Mouse (Mus musculus): ENCODE data around the gene Anapc15. TPM values are rescaled to one million over a fixed set of nuclear protein-coding genes. Genes with fewer than 3 reads are reported as not detected.

The Anapc15 gene
- total RNA-seq, 2 experiments from 2014 or later = 23.7 to 27.7 TPM

- intact Hi-C loops (cut with DNase I; ENCODE audit: low total_unique reads) = loop anchor here (10.0 kb wide), 1 partner anchor 163 kb away; no protein-coding TSS in a partner anchor
- DNase-seq = peak; percentile 89
Measured at GRCm38 (mm10) chr7:101837606-101838471, 25.7 kb upstream of the Anapc15 start, which contains the start of gene Inppl1. Gene Inppl1 (minus strand): TSS chr7:101838229.

GRCm38 (mm10) chr7:101844186-101844585, 19.3 kb upstream of the Anapc15 start:
- intact Hi-C loops (cut with DNase I; ENCODE audit: low total_unique reads) = no loop called here
- DNase-seq = no peak

DNA sequence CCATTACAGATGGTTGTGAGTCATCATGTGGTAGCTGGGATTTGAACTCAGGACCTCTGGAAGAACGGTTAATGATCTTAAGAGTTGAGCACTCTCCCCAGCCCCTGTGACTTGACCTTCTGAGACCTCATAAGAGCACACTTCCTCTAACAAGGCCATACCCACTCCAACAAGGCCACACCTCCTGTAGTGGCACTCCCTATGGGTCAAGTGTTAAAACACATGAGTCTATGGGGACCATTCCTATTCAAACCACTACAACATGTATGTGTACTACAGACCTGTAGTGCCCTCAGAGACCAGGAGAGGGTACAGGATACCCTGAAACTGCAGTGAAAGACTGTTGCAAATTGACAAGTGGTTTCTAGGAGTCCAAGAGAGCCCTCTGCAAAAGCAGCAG, 15.6 kb upstream of the Anapc15 start:
- DNase-seq = no peak
- intact Hi-C loops (cut with DNase I; ENCODE audit: low total_unique reads) = no loop called here

DNA sequence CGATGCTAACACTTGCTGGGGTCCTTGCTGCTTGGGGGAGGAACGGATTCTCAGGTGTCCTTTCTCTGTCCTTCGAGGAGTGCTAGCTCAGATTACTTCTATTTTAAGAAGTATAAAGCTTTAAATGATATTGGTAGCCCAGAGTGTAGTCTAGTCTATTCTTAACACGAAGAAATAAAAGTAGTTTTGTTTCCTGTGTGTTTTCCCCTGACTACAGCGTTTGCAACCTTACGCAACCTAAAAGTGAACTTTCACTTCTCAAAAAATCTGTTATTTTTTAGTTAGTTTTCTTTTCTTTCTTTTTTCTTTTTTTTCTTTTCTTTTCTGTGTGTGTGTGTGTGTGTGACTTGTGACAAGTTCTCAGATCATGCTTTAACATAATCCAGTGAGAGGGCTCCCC, 11.8 kb upstream of the Anapc15 start:
- intact Hi-C loops (cut with DNase I; ENCODE audit: low total_unique reads) = no loop called here
- no peak for DNase-seq

- intact Hi-C loops (cut with DNase I; ENCODE audit: low total_unique reads) = no loop called here
- DNase-seq = no peak
Measured at GRCm38 (mm10) chr7:101852846-101853245, 10.7 kb upstream of the Anapc15 start.

- intact Hi-C loops (cut with DNase I; ENCODE audit: low total_unique reads) = no loop called here
- DNase-seq = no peak
Measured at GRCm38 (mm10) chr7:101853816-101854215, 9.7 kb upstream of the Anapc15 start.

DNA sequence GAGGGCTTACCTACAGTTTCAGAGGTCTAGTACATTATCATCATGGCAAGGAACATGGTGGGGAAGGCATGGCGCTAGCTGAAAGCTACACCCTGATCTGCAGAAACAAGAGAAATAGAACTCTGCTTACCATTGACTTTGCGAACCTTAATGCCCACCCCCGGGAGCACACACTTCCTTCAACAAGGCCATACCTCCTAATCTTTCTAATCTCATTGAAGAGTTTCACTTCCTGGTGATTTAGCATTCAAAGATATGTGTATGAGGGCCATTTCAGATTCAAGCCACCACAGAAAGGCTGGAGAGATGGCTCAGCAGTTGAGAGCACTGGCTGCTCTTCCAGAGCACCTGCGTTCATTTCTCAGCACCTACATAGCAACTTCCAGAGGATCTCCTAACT, 6.4 kb upstream of the Anapc15 start, which contains the start of gene Folr2:
Gene Folr2 (minus strand): TSS at position 101 of the 400 bp plus-strand sequence.
- DNase-seq = no peak
- intact Hi-C loops (cut with DNase I; ENCODE audit: low total_unique reads) = no loop called here

DNA sequence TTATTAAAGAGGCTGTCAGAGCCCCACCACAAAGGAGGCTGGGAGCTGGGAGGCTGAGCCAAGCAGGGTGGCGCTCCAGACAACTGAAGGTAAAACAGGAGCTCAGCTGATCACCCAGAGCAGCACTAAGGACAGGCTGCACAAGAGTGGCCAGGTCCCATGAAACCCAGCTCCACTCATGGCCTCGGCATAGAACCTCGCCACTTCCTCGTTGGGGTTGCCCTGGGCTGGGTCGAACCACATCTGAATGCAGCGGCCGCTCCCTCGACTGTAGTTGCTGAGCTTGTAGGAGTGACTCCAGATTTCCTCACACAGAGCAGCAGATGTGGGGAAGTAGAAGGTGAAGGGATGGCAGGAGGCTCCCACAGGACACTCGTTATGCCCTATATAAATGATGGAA, 5.2 kb upstream of the Anapc15 start:
- DNase-seq = no peak
- intact Hi-C loops (cut with DNase I; ENCODE audit: low total_unique reads) = no loop called here

GRCm38 (mm10) chr7:101860978-101861377, 2.5 kb upstream of the Anapc15 start:
- intact Hi-C loops (cut with DNase I; ENCODE audit: low total_unique reads) = no loop called here
- no peak for DNase-seq

DNA sequence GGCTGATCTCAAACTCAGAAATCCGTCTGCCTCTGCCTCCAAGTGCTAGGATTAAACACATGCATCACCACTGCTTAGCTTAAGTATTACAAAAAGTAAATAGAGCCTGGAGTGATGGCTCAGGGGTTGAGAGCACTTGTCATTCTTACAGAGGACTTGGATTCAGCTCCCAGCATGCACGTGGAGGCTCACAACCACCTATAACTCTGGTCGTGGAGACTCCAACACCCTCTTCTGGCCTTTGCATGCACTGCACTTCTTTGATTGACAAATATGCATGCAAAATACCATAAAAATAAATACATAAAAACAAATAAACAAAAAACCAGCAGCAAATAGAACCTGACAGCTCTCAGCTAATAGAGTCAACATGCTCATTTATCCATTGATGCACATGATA, 1.2 kb upstream of the Anapc15 start:
- intact Hi-C loops (cut with DNase I; ENCODE audit: low total_unique reads) = no loop called here
- no peak for DNase-seq

- no peak for DNase-seq
- intact Hi-C loops (cut with DNase I; ENCODE audit: low total_unique reads) = no loop called here
Measured at GRCm38 (mm10) chr7:101866491-101867265, 3.2 kb downstream of the Anapc15 start.

DNA sequence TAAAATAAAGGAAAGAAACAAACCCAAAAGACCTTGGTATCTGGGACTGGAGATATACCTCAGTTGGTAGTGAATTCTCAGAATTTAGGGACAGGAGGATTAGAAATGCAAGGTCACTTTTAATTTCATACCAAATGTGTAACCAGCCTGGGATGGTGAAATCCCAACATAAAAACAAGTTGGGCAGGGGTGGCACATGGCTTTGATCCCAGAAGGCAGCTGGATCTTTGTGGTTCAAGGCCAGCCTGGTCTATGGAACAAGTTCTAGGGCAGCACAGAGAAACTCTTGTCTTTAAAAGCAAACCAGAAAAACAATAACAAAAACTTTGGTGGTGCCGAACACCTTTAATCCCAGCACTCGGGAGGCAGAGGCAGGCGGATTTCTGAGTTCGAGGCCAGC, 4.0 kb downstream of the Anapc15 start:
- intact Hi-C loops (cut with DNase I; ENCODE audit: low total_unique reads) = no loop called here
- DNase-seq = no peak

DNA sequence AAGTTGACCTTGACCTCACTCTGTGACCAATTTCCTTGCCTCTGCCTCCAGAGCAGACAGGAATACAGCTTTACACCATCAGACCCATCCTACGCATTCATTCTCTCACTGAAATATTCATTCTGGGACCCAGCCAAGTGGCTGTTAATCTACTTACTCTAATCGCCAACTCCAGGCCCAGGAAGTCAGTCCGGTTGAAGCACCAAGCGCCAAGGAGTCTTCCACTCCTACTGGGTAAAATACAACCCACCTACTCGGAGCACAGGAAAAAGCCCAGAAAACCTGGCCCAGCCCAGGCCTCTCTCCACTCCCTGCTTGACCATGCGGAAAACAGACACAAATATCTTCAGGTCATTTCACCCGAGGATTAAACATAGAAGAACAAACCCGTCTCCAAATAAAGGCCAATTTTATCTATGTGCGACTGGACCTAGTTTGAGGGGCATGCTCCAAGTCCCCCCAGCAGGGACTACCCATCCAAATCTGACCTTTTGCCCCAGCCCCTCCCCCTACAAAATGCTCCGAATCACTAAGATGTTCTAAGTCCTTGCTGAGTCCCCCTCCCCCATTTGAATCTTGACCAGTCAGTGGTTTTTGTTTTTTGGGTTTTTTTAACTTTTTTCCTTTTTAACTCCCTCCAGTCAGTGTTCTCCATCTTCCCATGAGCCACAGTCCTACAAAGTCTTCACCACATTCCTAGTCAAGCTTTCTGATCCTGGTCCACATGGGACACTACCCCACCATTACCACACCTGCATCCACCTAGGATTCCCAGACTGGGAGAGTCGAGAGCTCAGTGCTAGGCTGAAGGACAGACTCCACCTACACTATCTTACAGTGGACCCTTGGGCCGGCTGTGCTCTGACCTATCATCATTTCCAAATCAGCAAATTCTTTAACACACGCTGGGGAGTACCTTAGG, 5.0 kb downstream of the Anapc15 start:
- intact Hi-C loops (cut with DNase I; ENCODE audit: low total_unique reads) = no loop called here
- DNase-seq = no peak

DNA sequence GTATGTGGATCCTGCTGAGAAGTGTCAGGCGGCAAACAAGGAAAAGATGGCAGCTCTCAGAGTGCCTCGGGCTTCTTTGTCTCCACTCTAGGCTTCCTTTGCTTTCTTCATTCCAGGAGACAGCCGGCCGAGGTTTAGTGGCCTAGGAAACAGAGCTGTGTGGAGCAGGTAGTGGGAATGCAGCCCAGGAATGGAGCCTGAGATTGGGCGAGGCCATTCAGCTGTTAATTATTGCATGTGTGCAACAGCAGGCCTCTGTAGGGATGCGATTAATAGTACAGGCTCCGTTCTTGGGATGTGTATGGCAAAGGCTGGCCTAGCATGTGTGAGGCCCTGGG, 5.6 kb downstream of the Anapc15 start:
- intact Hi-C loops (cut with DNase I; ENCODE audit: low total_unique reads) = no loop called here
- no peak for DNase-seq

GRCm38 (mm10) chr7:101870629-101871028, 7.1 kb downstream of the Anapc15 start, which contains the start of gene Folr1:
Gene Folr1 (minus strand): TSS chr7:101870788.
- intact Hi-C loops (cut with DNase I; ENCODE audit: low total_unique reads) = no loop called here
- no peak for DNase-seq

GRCm38 (mm10) chr7:101871296-101871695, 7.8 kb downstream of the Anapc15 start:
- intact Hi-C loops (cut with DNase I; ENCODE audit: low total_unique reads) = no loop called here
- no peak for DNase-seq

GRCm38 (mm10) chr7:101875978-101876377, 12.5 kb downstream of the Anapc15 start:
- no peak for DNase-seq

GRCm38 (mm10) chr7:101880855-101881254, 17.3 kb downstream of the Anapc15 start:
- intact Hi-C loops (cut with DNase I; ENCODE audit: low total_unique reads) = no loop called here
- DNase-seq = no peak

More at GRCm38 (mm10) chr7:101875978-101876377, 12.5 kb downstream of the Anapc15 start:
- intact Hi-C loops (cut with DNase I; ENCODE audit: low total_unique reads) = no loop called here

- no peak for DNase-seq
- intact Hi-C loops (cut with DNase I; ENCODE audit: low total_unique reads) = no loop called here
Measured at GRCm38 (mm10) chr7:101882413-101883154, 19.1 kb downstream of the Anapc15 start.

All from gastrocnemius, postnatal 14 days (tissue).